Mouse (Mus musculus) thymus, adult 2 months (tissue): Measurements from ENCODE around the gene Uqcrc1.

Experiments
- CTCF ChIP-seq: fragments of 200-500 bp; IDR thresholded peaks from 2 replicates; pipeline ENCODE4 v1.5.1; 2012; ENCODE audit warnings: mild to moderate bottlenecking, control low read depth, low read length, moderate library complexity, borderline replicate concordance; ENCODE audit not compliant: control insufficient read depth, poor library complexity, insufficient read depth; ENCODE audit errors: extremely low read depth
- POLR2A ChIP-seq: fragments of 200-500 bp; IDR thresholded peaks from 2 replicates; pipeline ENCODE4 v1.6.1; 2012; ENCODE audit warnings: mild to moderate bottlenecking, low read length, control low read depth, moderate library complexity; ENCODE audit not compliant: control insufficient read depth, poor library complexity, insufficient read depth; ENCODE audit errors: extremely low read depth

DNA sequence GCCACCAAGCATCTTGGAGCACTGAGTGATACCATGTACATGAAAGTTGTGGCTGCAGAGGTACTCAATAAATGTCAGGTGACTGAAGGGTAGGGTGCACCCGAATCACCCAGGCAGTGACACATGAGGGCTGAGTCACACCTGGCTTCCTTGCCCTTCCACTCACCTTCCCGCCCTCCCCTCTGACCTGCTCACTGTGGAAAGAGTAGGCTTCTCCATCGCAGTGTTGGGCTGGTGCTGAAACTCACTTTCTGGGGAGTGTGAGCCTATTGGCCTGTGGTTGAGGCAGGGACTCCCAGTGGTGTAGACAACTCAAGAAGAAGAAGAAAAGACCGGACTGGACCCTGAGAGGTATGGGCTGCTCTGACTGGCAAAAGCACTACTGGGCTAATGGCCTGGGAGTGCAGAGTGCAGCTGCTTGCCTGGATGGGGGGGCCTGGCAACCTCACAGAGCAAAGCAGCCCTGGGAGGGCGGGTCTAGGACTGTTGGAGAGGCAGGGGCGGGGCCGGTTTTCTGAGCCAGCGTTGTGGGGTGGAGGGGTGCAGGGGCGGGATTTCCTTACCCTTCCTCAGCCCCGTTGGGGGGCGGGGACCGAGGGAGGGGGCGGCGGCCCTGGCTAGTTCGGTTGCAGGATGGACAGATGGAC lies 51.4 kb downstream of the Uqcrc1 start:
- no peak for TF ChIP-seq POLR2A
- no peak for TF ChIP-seq CTCF
